Mouse (Mus musculus): ENCODE measurements around the gene Lmnb2. TPM values are rescaled to one million over a fixed set of nuclear protein-coding genes. Genes with fewer than 3 reads are reported as not detected.

The Lmnb2 gene
- total RNA-seq, 2 experiments from 2014 or later: 11.7 to 49.3 TPM

GRCm38 (mm10) chr10:80931153-80931671 lies 13.2 kb upstream of the Lmnb2 start:
- ATAC-seq (replicated peaks; ENCODE audit: poor library complexity): no peak

- peak; percentile 5; the same call in 1 of the 2 replicates for ATAC-seq (replicated peaks; ENCODE audit: poor library complexity)
These were observed 12.5 kb upstream of the Lmnb2 start for GRCm38 (mm10) chr10:80930361-80931152.

- peak; percentile 84 for ATAC-seq (replicated peaks; ENCODE audit: poor library complexity)
These were observed 11.5 kb upstream of the Lmnb2 start, which contains the start of gene Gadd45b for GRCm38 (mm10) chr10:80929299-80930226. Gadd45b (plus strand) TSS chr10:80930073.

GRCm38 (mm10) chr10:80928586-80929298 lies 10.7 kb upstream of the Lmnb2 start:
- peak; percentile 67 for ATAC-seq (replicated peaks; ENCODE audit: poor library complexity)

GRCm38 (mm10) chr10:80925472-80925871 lies 7.4 kb upstream of the Lmnb2 start:
- ATAC-seq (replicated peaks; ENCODE audit: poor library complexity): no peak

GRCm38 (mm10) chr10:80921923-80922322 lies 3.9 kb upstream of the Lmnb2 start:
- ATAC-seq (replicated peaks; ENCODE audit: poor library complexity): peak; percentile 60

GRCm38 (mm10) chr10:80917336-80917778 lies 688 bp downstream of the Lmnb2 start:
- ATAC-seq (replicated peaks; ENCODE audit: poor library complexity): no peak

- no peak for ATAC-seq (replicated peaks; ENCODE audit: poor library complexity)
These were observed 2.3 kb downstream of the Lmnb2 start for GRCm38 (mm10) chr10:80915736-80916135.

GRCm38 (mm10) chr10:80915260-80915659 lies 2.8 kb downstream of the Lmnb2 start:
- ATAC-seq (replicated peaks; ENCODE audit: poor library complexity): 0 out of 2 replicates have a peak, but pooled peaks have one; percentile 27

- ATAC-seq (replicated peaks; ENCODE audit: poor library complexity): peak; percentile 58
These were observed 3.8 kb downstream of the Lmnb2 start for GRCm38 (mm10) chr10:80914253-80914656.

GRCm38 (mm10) chr10:80913364-80914011 lies 4.6 kb downstream of the Lmnb2 start:
- no peak for ATAC-seq (replicated peaks; ENCODE audit: poor library complexity)

GRCm38 (mm10) chr10:80911891-80912290 lies 6.2 kb downstream of the Lmnb2 start:
- ATAC-seq (replicated peaks; ENCODE audit: poor library complexity): no peak

- no peak for ATAC-seq (replicated peaks; ENCODE audit: poor library complexity)
These were observed 6.7 kb downstream of the Lmnb2 start for GRCm38 (mm10) chr10:80911354-80911753.

GRCm38 (mm10) chr10:80909375-80910162 lies 8.5 kb downstream of the Lmnb2 start:
- no peak for ATAC-seq (replicated peaks; ENCODE audit: poor library complexity)

GRCm38 (mm10) chr10:80904709-80905108 lies 13.3 kb downstream of the Lmnb2 start:
- ATAC-seq (replicated peaks; ENCODE audit: poor library complexity): no peak

GRCm38 (mm10) chr10:80904004-80904693 lies 13.9 kb downstream of the Lmnb2 start:
- ATAC-seq (replicated peaks; ENCODE audit: poor library complexity): no peak

- no peak for ATAC-seq (replicated peaks; ENCODE audit: poor library complexity)
These were observed 14.8 kb downstream of the Lmnb2 start for GRCm38 (mm10) chr10:80903282-80903681.

GRCm38 (mm10) chr10:80902273-80902940 lies 15.6 kb downstream of the Lmnb2 start:
- no peak for ATAC-seq (replicated peaks; ENCODE audit: poor library complexity)
